Mouse (Mus musculus) stomach, postnatal 0 days (tissue): ENCODE data around the gene Amd1.

Experiments
- CTCF ChIP-seq: IDR thresholded peaks from 2 replicates; pipeline ENCODE4 v1.5.1; 2016; ENCODE audit warnings: antibody characterized with exemption, low read depth, mild to moderate bottlenecking, moderate library complexity
- EP300 ChIP-seq: optimal IDR thresholded peaks from 2 replicates; pipeline ENCODE3; 2016; ENCODE audit warnings: antibody characterized with exemption

DNA sequence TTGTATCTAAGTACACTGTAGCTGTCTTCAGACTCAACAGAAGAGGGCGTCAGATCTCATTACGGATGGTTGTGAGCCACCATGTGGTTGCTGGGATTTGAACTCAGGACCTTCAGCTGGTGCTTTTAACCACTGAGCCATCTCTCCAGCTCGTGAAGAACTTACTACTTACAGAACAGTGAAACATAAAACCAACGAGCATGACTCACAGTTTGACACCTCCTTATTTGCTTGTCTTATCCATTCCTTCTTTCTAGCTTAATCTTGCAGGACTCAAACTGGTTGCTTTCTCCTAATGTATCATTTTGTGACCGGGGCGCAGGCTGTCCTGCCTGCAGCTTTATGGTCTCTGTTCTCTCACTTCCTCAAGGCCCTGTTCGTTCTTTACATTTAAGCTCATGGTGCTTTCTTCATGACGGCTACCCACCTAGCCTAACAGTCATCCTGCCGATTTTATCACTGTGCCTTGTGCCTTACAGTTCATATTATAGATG, 45.5 kb upstream of the Amd1 start:
- no peak; the same call in 1 of the 2 replicates for TF ChIP-seq CTCF
- TF ChIP-seq EP300: no peak
